Mouse (Mus musculus) lung, adult 2 months (tissue): Measurements from ENCODE around the gene Ube2h. TPM values are rescaled to one million over a fixed set of nuclear protein-coding genes. Genes with fewer than 3 reads are reported as not detected.
"Not testable (repeated sequence)": the region's sequence is repeated elsewhere in the genome, so short reads cannot be mapped to it uniquely, and the experiment has no call there.

ENCODE experiments used
- DNase-seq: peaks from one replicate; pipeline ENCODE4 v3.0.0; 2022
- H3K4me1 ChIP-seq: fragments of 200-500 bp; 2 replicates; pipeline ENCODE4 v1.6.1; 2011; ENCODE audit warnings: low read length; ENCODE audit not compliant: control insufficient read depth, insufficient read depth
- H3K4me3 ChIP-seq: fragments of 200-500 bp; replicated peaks from 2 replicates; pipeline ENCODE3; 2011; ENCODE audit warnings: low read depth, mild to moderate bottlenecking, control low read depth, low read length; ENCODE audit errors: extremely low read depth
- CTCF ChIP-seq: fragments of 200-500 bp; IDR thresholded peaks from 2 replicates; pipeline ENCODE4 v1.5.1; 2011; ENCODE audit warnings: mild to moderate bottlenecking, low read length, control low read depth; ENCODE audit not compliant: insufficient read depth
- POLR2A ChIP-seq: fragments of 200-500 bp; IDR thresholded peaks from 2 replicates; pipeline ENCODE4 v1.6.1; 2011; ENCODE audit warnings: low read depth, mild to moderate bottlenecking, control low read depth, low read length, borderline replicate concordance; ENCODE audit errors: extremely low read depth
- WGBS: fragments of 180-500 bp; shearing (Covaris S2); methylation state at CpG from one replicate; pipeline ENCODE4 v1.1.7; 2018; 5-methylcytosine and 5-hydroxymethylcytosine counted together
- polyA plus RNA-seq: library from polyadenylated mRNA; depleted of rRNA; stranded (reverse); fragments of >200 nt; gene quantifications from 2 replicates; pipeline ENCODE4 v1.2.3, GENCODE M21; 2012

Ube2h gene
- polyA plus RNA-seq, 1 experiment: 59.9 TPM

DNA sequence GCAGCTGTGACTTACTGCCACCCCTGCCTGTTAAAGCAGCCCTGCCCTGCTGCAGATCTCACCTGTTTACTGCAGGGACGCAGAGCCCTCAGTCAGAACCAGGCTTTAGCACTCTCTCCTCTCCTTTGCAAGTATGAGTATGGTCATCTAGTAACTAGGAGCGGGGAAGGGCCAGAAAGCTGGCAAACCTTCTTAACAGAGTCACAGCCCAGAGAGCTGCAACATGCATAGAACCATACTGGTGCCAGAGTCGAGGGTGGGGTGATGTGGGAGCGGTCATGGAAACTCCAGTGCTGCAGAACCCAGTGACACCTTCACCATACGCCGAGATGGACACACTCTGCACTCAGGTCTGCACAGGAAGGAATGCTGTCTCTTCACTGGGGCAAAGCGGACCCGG lies 91.9 kb downstream of the Ube2h start:
- Histone ChIP-seq H3K4me1 (no peaks in the 10 kb centered on the region), H3K4me3 (no peak overlapping the region)
- TF ChIP-seq POLR2A (no peak), CTCF (no peak)
- WGBS: 85% methylated on average over 8 of the region's 8 CpGs
- DNase-seq: no peak

DNA sequence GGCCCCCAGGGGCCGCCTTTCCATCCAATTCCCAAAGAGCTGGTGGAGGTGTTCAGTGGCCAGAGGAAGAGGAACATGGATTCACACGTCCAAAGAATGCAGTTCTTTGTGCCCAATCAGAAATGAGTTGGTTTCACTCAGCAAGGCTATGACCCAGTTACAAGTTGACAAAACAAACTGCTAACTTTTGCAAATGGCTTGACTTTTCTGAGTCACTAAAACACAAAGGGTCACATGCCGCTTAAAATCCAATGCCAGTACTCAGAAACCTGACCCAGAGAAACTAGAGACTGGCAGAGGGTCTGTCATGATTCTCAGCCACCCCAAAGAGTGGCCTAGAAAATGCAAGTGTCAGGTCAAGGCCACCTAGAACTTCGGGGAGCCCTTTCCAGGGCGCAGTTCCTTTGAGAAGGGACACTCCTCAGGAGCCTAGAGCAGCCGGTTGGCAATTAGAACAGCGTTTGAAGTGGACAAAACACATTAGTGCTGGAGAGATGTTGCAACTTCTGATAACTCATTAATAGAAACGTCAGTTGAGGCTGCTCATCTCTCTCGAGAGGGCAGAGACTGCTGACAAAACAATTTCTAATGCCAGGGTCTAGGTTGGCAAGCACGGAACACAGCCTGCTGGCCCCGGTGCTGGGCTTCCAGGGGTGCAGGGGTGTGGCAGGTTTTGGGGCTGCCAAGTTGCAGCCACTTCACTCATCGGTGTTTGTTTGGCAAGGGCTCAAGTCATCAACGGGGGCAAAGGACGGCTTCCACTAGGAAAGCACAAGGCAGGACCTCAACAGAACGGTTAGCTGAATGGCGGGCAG lies 92.5 kb downstream of the Ube2h start:
- Histone ChIP-seq H3K4me1 (no peaks in the 10 kb centered on the region), H3K4me3 (no peak overlapping the region)
- TF ChIP-seq POLR2A (no peak), CTCF (no peak)
- WGBS: 50% methylated on average over 16 of the region's 16 CpGs
- no peak for DNase-seq

DNA sequence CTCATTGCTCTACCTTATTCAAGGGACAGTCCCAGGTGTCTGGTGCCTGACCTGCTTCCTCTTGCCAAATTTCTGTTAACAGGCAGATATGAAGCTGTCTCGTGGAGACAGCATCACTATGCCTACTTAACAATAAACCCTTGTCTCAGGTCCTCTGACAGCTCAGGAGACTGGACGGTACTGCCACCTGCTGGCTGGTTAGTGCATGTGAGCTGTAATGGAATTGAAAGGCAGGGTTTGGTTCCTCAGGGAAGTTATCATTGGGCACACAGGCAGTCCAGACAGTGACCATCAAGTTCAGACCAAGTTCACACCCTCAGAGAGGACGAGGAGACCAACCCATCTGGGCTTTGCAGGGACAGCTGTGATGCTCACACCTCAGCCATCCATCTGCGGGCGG lies 93.6 kb downstream of the Ube2h start:
- 42% methylated on average over 5 of the region's 5 CpGs for WGBS
- Histone ChIP-seq H3K4me3 (no peak overlapping the region), H3K4me1 (no peaks in the 10 kb centered on the region)
- peak; percentile 67 for DNase-seq
- TF ChIP-seq CTCF (peak; percentile 96), POLR2A (no peak)

DNA sequence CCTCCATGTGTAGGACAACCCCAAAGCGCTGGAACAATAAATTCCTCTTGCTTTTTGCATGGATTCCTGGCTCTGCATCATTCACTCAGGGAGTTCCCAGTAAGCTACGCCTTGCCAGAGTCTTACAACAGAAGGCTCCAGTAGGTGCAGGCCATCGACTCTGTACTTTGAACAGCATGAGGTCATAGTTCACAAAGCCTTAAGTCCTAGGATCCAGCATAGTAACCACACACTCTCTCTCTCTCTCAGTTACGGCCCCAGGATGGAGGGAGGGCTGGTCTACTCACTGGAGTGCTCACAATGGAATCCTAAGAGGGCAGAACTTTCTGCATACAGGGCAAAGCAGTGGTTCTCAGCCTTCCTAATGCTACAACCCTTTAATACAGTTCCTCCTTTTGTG lies 95.5 kb downstream of the Ube2h start:
- Histone ChIP-seq H3K4me1 (no peaks in the 10 kb centered on the region), H3K4me3 (no peak overlapping the region)
- TF ChIP-seq POLR2A (no peak), CTCF (no peak)
- no peak for DNase-seq
- WGBS: 55% methylated on average over 4 of the region's 4 CpGs

DNA sequence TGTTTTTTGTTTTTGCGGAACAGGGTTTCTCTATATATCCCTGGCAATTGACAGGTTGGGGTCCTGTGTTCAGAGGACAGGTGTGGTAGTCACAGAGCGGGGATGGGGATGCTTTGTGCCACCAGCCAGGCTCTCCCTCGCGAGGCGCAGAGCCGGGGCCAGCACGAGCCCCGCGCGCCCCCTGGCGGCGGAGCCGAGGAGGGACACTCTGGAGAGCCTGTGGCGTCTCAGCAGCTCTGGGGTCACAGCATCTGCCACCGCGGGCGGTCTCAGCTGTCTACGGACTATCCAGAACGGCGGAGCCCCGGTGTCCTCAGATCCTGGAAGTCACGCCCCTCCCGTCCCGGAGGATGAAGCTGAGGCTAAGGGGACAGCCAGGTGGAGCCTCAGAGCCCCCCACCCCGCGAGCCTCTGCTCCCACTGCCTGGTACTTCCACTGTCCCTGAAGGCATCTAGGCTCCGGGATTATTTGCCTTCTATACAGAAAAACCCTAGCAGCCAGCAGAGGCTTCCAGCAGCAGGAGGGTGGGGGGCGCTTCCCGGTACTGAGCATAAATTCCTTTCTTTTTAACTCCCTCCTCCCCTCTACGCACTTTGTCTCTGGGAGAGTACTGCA lies 98.6 kb downstream of the Ube2h start:
- 7% methylated on average over 30 of the region's 30 CpGs for WGBS
- Histone ChIP-seq H3K4me3 (no peak overlapping the region), H3K4me1 (no peaks in the 10 kb centered on the region)
- TF ChIP-seq CTCF (peak; percentile 67), POLR2A (no peak)
- DNase-seq: peak; percentile 60

DNA sequence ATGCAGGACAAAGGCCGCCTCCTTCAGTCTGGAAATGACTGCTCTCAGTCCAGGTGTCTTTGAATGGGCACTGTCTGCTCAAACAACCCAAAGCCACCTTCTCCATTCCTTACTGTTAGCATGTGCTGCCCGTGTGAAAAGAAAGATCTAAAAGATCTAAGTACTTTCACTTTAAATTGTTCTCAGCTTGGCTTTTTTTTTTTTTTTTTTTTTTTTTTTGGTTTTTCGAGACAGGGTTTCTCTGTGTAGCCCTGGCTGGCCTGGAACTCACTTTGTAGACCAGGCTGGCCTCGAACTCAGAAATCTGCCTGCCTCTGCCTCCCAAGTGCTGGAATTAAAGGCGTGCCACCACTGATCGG lies 99.2 kb downstream of the Ube2h start:
- H3K4me1 ChIP-seq, H3K4me3 ChIP-seq, DNase-seq: not testable (repeated sequence)
- WGBS: 63% methylated on average over 6 of the region's 6 CpGs

DNA sequence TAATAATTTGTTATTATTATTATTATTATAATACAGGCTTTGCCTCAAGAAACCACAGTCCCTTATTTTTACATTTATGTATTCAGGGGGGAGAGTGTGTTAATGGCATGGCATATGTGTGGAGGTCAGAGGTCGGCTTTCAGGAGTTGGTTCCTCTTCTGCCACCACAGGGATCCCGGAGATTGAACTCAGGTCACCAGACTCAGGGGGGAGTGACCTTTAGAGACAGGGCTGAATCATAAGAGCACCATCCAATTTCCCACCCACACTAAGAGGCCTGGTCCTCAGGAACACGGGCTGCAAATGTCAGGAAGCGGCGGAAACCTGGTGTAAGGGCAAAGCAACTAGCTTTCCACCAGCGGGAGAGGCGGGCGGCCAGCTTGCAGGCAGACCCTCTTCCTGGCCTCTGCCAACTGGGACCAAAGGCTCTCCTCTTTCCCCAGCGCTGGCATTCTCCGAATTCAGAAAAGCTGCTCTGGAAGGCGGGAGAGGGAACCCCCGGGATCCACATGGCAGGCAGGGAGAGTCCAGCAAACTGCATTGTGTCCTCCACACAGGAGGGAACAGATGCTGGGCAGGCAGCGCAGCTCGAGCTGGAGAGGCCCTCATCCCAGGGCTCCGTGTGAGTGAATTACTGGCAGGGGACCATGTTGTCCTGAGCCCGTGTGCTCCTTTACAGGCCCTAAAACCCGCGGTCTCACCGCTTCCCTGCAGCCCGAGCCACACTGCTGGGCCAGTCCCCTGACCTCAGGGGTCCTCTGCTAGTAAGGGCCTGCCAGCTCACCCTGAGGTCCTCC lies 99.8 kb downstream of the Ube2h start:
- 76% methylated on average over 20 of the region's 20 CpGs for WGBS
- H3K4me3 ChIP-seq: no peak overlapping the region
- no peaks in the 10 kb centered on the region for H3K4me1 ChIP-seq
- no peak for DNase-seq
- TF ChIP-seq POLR2A: no peak
- TF ChIP-seq CTCF: no peak

DNA sequence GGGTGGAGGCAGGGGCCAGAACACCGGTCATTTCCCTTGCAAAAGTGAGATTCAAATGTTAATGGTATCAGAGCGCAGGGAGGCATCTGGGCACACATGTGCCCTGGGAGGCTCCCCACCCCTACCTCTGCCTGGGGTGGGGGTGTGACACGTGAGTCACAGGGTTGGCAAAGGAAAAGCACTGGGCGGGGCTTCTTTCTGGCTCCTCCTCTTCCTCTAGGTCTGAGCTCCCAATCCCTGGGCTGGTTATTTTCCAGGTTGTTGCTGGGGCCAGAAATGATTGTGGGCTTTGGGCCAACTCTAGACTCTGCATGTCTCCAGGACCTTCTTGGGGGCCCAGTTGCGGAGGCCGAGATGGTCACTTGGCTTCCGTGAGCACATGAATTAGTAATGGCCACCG lies 108.2 kb downstream of the Ube2h start:
- TF ChIP-seq POLR2A (no peak), CTCF (no peak)

DNA sequence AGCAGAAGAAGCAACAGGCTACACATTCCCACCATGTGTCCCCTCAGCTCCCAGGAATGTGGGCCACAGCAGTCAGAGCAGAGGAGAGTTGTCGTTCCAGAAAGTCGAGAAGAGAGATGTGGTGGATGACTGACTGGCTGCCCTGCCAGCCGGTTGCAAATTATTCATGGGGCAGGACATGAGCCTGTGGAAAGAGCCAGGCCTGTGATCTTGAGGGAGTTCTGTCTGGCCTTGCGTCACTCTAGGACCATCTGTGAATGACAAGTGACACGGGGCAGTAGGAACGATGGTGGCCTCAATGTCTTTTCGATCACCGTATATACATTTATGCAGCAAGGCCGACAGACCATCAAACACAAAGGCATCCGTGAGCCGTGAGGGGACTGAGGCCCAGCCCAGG lies 108.7 kb downstream of the Ube2h start:
- DNase-seq: no peak
- TF ChIP-seq CTCF (no peak), POLR2A (no peak)
- Histone ChIP-seq H3K4me1 (no peaks in the 10 kb centered on the region), H3K4me3 (no peak overlapping the region)
- 81% methylated on average over 11 of the region's 11 CpGs for WGBS

More for the DNA sequence above, 108.2 kb downstream of the Ube2h start:
- WGBS: 75% methylated on average over 8 of the region's 8 CpGs
- no peak for DNase-seq
- H3K4me3 ChIP-seq: no peak overlapping the region
- no peaks in the 10 kb centered on the region for H3K4me1 ChIP-seq
